Mouse (Mus musculus): ENCODE results near the gene Fam129c. TPM values are rescaled to one million over a fixed set of nuclear protein-coding genes. Genes with fewer than 3 reads are reported as not detected.

Gene Fam129c
- total RNA-seq, 4 experiments from 2014 or later = 1.2 to 3.5 (median 2.3) TPM

- DNase-seq (ENCODE audit: low spot score in 2 of 2) = peak in 1 of 2 experiments; percentile 53
These were observed 5.4 kb downstream of the Fam129c start for GRCm38 (mm10) chr8:71602666-71603334.

DNA sequence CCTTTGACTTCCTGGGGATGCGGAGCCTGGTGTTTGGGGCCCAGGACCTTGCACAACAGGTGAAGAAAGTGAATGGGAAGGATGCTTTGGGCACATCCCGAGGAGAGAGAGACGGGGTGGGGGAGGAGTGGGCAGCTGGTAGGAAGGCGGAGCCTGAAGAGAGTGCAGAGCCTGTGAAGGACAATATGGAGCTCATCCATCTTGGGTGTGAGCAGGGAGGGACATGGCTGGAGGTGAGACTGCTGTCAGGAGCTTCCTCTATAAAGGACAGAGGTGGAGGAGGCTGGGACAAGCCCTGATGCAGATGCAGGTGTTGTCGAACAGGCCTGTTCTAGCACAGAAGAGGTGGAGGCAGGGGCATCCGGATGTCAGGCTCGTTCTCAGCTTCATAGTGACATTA lies 6.6 kb downstream of the Fam129c start:
- no peak for DNase-seq (ENCODE audit: low spot score in 2 of 2)

DNA sequence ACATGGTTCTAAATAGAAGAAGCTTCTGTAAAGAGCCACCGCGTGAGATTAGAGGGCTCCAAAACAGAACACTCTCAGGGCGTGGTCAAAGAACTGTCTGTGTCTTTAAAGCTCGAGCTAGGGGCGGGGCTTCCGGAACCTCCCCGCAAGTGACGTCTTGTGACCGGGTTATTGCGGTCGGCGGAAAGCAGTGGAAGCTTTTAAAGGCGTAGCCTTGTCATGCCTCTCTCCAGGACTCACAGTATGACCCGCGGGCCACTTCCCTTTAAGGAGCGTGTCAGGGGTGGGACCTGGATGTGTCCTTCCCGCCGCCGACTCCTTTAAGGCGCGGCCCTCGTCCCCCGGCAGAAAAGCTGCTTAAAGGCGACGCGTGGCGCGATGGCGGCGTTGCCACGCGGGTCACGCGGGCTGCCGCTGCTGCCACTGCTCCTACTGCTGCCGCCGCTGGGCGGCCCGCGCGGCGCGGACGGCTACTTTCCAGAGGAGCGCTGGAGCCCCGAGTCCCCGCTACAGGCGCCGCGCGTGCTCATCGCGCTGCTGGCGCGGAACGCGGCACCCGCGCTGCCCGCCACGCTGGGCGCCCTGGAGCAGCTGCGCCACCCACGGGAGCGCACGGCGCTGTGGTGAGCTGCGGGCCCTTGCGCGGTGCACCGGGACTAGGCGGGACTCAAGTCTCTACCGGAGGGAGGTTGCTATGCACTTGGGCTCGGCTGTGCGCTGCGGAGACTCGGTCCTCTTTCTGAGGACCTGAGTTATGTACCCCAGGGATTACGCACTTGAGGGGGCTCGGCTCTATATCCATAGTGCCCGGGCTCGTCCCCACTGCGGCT lies 13.6 kb downstream of the Fam129c start, which contains the start of gene Colgalt1:
Colgalt1 (plus strand) TSS at position 177 of the 830 bp plus-strand sequence.
- peak; percentile 86 to 99 for DNase-seq (ENCODE audit: low spot score in 2 of 2)

DNA sequence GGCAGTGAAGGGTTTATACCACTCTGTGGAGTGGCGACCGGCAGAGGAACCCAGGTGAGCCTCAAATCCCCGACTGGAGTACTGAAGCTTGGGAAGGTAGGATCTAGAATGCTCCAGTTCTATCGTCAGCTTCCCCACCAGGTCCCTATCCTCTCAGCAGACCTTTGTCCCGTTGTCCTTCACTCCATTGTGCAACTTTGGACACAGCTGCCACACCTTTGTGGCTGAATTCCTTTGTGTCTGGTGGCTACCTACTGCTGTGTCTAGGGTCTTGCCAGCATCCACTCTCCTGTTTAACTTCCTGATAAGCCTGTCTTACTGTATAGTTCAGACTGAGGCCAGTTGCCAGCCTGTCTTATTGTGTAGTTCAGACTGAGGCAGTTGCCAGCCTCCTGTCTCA lies 14.7 kb downstream of the Fam129c start:
- no peak for DNase-seq (ENCODE audit: low spot score in 2 of 2)

GRCm38 (mm10) chr8:71613418-71613817 lies 16.0 kb downstream of the Fam129c start:
- DNase-seq (ENCODE audit: low spot score in 2 of 2) = no peak

- DNase-seq (ENCODE audit: low spot score in 2 of 2) = no peak
These were observed 22.3 kb downstream of the Fam129c start for GRCm38 (mm10) chr8:71619786-71620185.

GRCm38 (mm10) chr8:71625088-71625487 lies 27.6 kb downstream of the Fam129c start:
- DNase-seq (ENCODE audit: low spot score in 2 of 2) = no peak

GRCm38 (mm10) chr8:71626753-71627152 lies 29.3 kb downstream of the Fam129c start:
- DNase-seq (ENCODE audit: low spot score in 2 of 2) = no peak

- DNase-seq (ENCODE audit: low spot score in 2 of 2) = no peak
These were observed 30.0 kb downstream of the Fam129c start for GRCm38 (mm10) chr8:71627265-71628099.

GRCm38 (mm10) chr8:71628396-71629095 lies 31.1 kb downstream of the Fam129c start:
- DNase-seq (ENCODE audit: low spot score in 2 of 2) = no peak

DNA sequence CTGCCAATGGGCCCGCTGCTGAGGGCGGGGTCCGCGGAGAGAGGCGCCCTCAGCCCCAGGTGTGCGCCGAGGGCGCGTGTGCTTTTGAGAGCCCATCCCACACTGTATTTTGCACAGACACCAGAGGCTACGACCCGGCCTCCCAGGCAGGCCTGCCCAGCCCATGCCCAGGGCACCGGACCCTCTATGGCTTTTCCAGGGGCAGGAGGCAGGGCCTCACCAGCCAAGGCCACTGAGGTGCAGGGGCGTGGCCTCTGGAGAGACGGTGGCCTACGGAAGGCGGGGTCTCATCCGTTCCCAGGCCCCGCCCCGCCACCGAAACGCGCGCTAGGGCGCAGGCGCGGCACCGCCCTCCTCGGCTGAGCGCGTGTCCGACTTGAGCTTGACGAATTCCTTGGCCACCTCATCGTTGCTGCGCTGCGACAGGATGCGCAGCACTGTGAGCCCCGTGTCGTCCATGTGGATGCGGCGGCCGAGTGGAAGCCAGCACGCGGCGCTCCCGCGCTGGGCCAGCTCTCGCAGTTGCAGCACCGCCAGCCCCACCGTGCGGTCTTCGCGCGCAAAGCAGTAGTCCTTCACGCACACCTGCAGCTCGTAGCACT lies 31.7 kb downstream of the Fam129c start:
- peak; percentile 81 to 92 for DNase-seq (ENCODE audit: low spot score in 2 of 2)

GRCm38 (mm10) chr8:71629781-71630212 lies 32.3 kb downstream of the Fam129c start:
- DNase-seq (ENCODE audit: low spot score in 2 of 2) = no peak

- no peak for DNase-seq (ENCODE audit: low spot score in 2 of 2)
These were observed 33.3 kb downstream of the Fam129c start for GRCm38 (mm10) chr8:71630761-71631160.

DNA sequence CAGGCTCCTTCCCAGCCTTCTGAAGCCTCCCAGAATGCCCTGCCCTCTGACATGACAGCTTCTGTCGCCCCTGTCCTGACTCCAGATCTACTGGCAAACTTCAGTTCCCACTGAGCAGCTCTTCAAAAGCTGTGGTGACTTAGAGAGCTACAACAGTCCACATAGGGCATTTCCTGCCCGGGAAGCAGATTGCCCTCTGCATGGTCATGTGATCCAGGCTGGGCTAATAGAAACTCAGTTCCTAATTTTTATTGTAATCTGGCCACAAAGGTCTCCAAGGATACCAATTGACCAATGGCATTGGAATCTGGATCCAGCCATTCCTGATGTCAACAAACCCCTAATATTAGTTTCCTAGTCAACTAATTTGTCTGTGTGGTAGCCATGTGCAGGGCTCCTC lies 34.4 kb downstream of the Fam129c start:
- no peak for DNase-seq (ENCODE audit: low spot score in 2 of 2)

DNA sequence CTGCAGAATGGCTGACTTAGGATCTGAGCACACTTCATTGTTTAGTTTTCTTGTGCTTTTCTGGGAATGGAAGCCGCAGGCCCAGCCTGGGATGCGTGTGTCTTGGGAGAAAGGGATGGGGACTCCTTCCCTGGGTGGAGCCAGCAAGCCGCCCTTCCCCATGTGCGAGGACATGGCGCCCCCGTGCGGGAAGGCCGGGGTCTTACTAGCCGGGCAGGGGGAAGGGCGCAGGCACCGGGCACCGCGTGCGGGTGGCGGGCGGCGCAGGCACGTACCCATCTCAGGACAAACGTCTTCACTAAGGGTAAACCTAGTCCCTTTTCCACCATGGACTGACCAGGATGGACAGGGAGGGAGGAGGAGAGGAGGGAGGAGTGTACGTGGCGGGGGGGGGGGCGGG lies 35.7 kb downstream of the Fam129c start:
- no peak for DNase-seq (ENCODE audit: low spot score in 2 of 2)

DNA sequence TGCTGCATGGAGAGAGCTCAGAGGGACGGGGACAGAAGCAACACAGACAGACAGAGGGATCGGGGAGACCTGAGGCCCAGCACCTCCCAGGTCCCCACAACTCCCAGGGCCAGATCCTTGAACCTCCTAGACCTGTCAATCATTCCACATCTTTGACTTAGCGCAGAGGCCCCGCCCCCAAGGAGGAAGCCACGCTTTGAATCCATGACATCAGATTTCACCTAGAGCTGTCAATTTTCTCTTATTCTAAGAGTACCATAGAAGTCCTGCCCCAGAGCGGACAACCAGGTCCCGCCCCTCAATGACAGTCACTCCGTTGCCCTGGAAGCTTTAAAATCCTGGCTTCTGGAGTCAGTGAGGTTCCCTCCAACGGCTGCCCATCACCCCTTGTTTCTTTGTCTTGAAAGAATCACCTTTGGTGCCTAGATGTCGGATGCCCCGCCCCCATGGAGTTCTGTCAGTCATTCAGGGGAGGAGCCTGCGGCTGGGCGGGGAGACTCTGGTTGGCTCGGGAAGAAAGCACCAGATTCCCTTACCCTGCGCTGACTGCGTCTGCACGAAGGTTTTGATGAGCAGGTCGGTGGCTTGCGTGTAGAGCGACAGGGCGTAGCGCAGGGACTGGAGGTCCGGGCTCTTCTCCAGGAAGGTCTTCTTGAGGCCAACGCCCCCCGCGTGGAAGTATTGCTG lies 36.7 kb downstream of the Fam129c start:
- no peak for DNase-seq (ENCODE audit: low spot score in 2 of 2)

- DNase-seq (ENCODE audit: low spot score in 2 of 2) = no peak
These were observed 40.0 kb downstream of the Fam129c start for GRCm38 (mm10) chr8:71637149-71638095.

- no peak for DNase-seq (ENCODE audit: low spot score in 2 of 2)
These were observed 40.9 kb downstream of the Fam129c start for GRCm38 (mm10) chr8:71638321-71638720.

GRCm38 (mm10) chr8:71639318-71639717 lies 41.9 kb downstream of the Fam129c start:
- no peak for DNase-seq (ENCODE audit: low spot score in 2 of 2)
